Mouse (Mus musculus): ENCODE data around the gene Dnase1l3. TPM values are rescaled to one million over a fixed set of nuclear protein-coding genes. Genes with fewer than 3 reads are reported as not detected.

Gene Dnase1l3
- polyA plus RNA-seq, 2 experiments: 0.68 to 2.1 TPM

- no peaks in the 10 kb centered on the region for H3K36me3 ChIP-seq (replicated peaks; ENCODE audit: control insufficient read depth, insufficient read depth, low read depth)
- DNase-seq (ENCODE audit: low read depth in 3 of 3, low spot score in 3 of 3): peak in 2 of 3 experiments; percentile 20 to 42
- no peak for TF ChIP-seq CTCF (IDR thresholded peaks at IDR 0.05; ENCODE audit: low read depth)
- TF ChIP-seq EP300 (IDR thresholded peaks at IDR 0.05; ENCODE audit: low read depth): no peak
- peak overlapping the region; percentile 30; the same call in 1 of the 2 replicates for H3K4me2 ChIP-seq (ENCODE audit: low read depth)
- 56% methylated on average over 6 of the region's 6 CpGs for WGBS (ENCODE audit: insufficient replicate concordance)
- ATAC-seq (ENCODE audit: insufficient read depth): peak; percentile 77
- H3K9me3 ChIP-seq (ENCODE audit: control insufficient read depth, low read length): no peaks in the 10 kb centered on the region
- no peaks in the 10 kb centered on the region for H3K27me3 ChIP-seq (ENCODE audit: control insufficient read depth, insufficient read depth, low read length)
- no peak overlapping the region for H3K9ac ChIP-seq (replicated peaks)
- H3K27ac ChIP-seq: no peak overlapping the region
- peaks cover 0 to 16% of the 10 kb centered on the region in 2 experiments; a peak in 2 of 4 replicates for H3K4me1 ChIP-seq (replicated peaks; ENCODE audit: control insufficient read depth in 2 of 2, insufficient read depth in 2 of 2, low read length in 1 of 2)
- H3K4me3 ChIP-seq (ENCODE audit: insufficient read depth in 1 of 2, low read depth in 2 of 2, low read length in 2 of 2): no peak overlapping the region
These were observed 21.9 kb upstream of the Dnase1l3 start for GRCm38 (mm10) chr14:8016276-8016675.

GRCm38 (mm10) chr14:8015756-8016155 is 21.4 kb upstream of the Dnase1l3 start:
- no peaks in the 10 kb centered on the region for H3K9me3 ChIP-seq (ENCODE audit: control insufficient read depth, low read length)
- no peaks in the 10 kb centered on the region for H3K36me3 ChIP-seq (replicated peaks; ENCODE audit: control insufficient read depth, insufficient read depth, low read depth)
- ATAC-seq (ENCODE audit: insufficient read depth): no peak
- no peak overlapping the region for H3K27ac ChIP-seq
- no peak overlapping the region for H3K9ac ChIP-seq (replicated peaks)
- 87% methylated on average over 6 of the region's 6 CpGs for WGBS (ENCODE audit: insufficient replicate concordance)
- H3K4me1 ChIP-seq (replicated peaks; ENCODE audit: control insufficient read depth in 2 of 2, insufficient read depth in 2 of 2, low read length in 1 of 2): peaks cover 0 to 16% of the 10 kb centered on the region in 2 experiments; a peak in 2 of 4 replicates
- H3K4me3 ChIP-seq (ENCODE audit: insufficient read depth in 1 of 2, low read depth in 2 of 2, low read length in 2 of 2): no peak overlapping the region
- no peak overlapping the region for H3K4me2 ChIP-seq (ENCODE audit: low read depth)
- TF ChIP-seq CTCF (IDR thresholded peaks at IDR 0.05; ENCODE audit: low read depth) (no peak), EP300 (IDR thresholded peaks at IDR 0.05; ENCODE audit: low read depth) (no peak)
- no peaks in the 10 kb centered on the region for H3K27me3 ChIP-seq (ENCODE audit: control insufficient read depth, insufficient read depth, low read length)
- no peak for DNase-seq (ENCODE audit: low read depth in 3 of 3, low spot score in 3 of 3)

- TF ChIP-seq CTCF (IDR thresholded peaks at IDR 0.05; ENCODE audit: low read depth) (no peak), EP300 (IDR thresholded peaks at IDR 0.05; ENCODE audit: low read depth) (no peak)
- Histone ChIP-seq H3K4me1 (replicated peaks; ENCODE audit: control insufficient read depth in 2 of 2, insufficient read depth in 2 of 2, low read length in 1 of 2) (peaks cover 0 to 11% of the 10 kb centered on the region in 2 experiments; a peak in 2 of 4 replicates), H3K36me3 (replicated peaks; ENCODE audit: control insufficient read depth, insufficient read depth, low read depth) (no peaks in the 10 kb centered on the region), H3K4me2 (ENCODE audit: low read depth) (no peak overlapping the region), H3K9ac (replicated peaks) (no peak overlapping the region), H3K9me3 (ENCODE audit: control insufficient read depth, low read length) (no peaks in the 10 kb centered on the region), H3K27ac (no peak overlapping the region), H3K4me3 (ENCODE audit: insufficient read depth in 1 of 2, low read depth in 2 of 2, low read length in 2 of 2) (no peak overlapping the region), H3K27me3 (ENCODE audit: control insufficient read depth, insufficient read depth, low read length) (no peaks in the 10 kb centered on the region)
- ATAC-seq (ENCODE audit: insufficient read depth): no peak
- WGBS (ENCODE audit: insufficient replicate concordance): 57% methylated on average over 6 of the region's 6 CpGs
- DNase-seq (ENCODE audit: low read depth in 3 of 3, low spot score in 3 of 3): no peak
These were observed 17.6 kb upstream of the Dnase1l3 start for GRCm38 (mm10) chr14:8011938-8012337.

GRCm38 (mm10) chr14:8011297-8011696 is 16.9 kb upstream of the Dnase1l3 start:
- no peaks in the 10 kb centered on the region for H3K27me3 ChIP-seq (ENCODE audit: control insufficient read depth, insufficient read depth, low read length)
- TF ChIP-seq CTCF (IDR thresholded peaks at IDR 0.05; ENCODE audit: low read depth) (no peak), EP300 (IDR thresholded peaks at IDR 0.05; ENCODE audit: low read depth) (no peak)
- H3K4me3 ChIP-seq (ENCODE audit: insufficient read depth in 1 of 2, low read depth in 2 of 2, low read length in 2 of 2): no peak overlapping the region
- H3K4me2 ChIP-seq (ENCODE audit: low read depth): no peak overlapping the region
- H3K27ac ChIP-seq: no peak overlapping the region
- H3K9ac ChIP-seq (replicated peaks): no peak overlapping the region
- no peak for ATAC-seq (ENCODE audit: insufficient read depth)
- no peaks in the 10 kb centered on the region for H3K36me3 ChIP-seq (replicated peaks; ENCODE audit: control insufficient read depth, insufficient read depth, low read depth)
- peaks cover 0 to 11% of the 10 kb centered on the region in 2 experiments; a peak in 2 of 4 replicates for H3K4me1 ChIP-seq (replicated peaks; ENCODE audit: control insufficient read depth in 2 of 2, insufficient read depth in 2 of 2, low read length in 1 of 2)
- no peak for DNase-seq (ENCODE audit: low read depth in 3 of 3, low spot score in 3 of 3)
- WGBS (ENCODE audit: insufficient replicate concordance): 45% methylated on average over 2 of the region's 2 CpGs
- no peaks in the 10 kb centered on the region for H3K9me3 ChIP-seq (ENCODE audit: control insufficient read depth, low read length)

- Histone ChIP-seq H3K27me3 (ENCODE audit: control insufficient read depth, insufficient read depth, low read length) (peaks cover 10% of the 10 kb centered on the region), H3K4me3 (ENCODE audit: insufficient read depth in 1 of 2, low read depth in 2 of 2, low read length in 2 of 2) (no peak overlapping the region), H3K4me2 (ENCODE audit: low read depth) (no peak overlapping the region), H3K9me3 (ENCODE audit: control insufficient read depth, low read length) (no peaks in the 10 kb centered on the region), H3K4me1 (replicated peaks; ENCODE audit: control insufficient read depth in 2 of 2, insufficient read depth in 2 of 2, low read length in 1 of 2) (peaks cover 0 to 7% of the 10 kb centered on the region in 2 experiments; a peak in 2 of 4 replicates), H3K27ac (no peak overlapping the region), H3K9ac (replicated peaks) (no peak overlapping the region), H3K36me3 (replicated peaks; ENCODE audit: control insufficient read depth, insufficient read depth, low read depth) (no peaks in the 10 kb centered on the region)
- DNase-seq (ENCODE audit: low read depth in 3 of 3, low spot score in 3 of 3): no peak
- 61% methylated on average over 10 of the region's 10 CpGs for WGBS (ENCODE audit: insufficient replicate concordance)
- no peak for ATAC-seq (ENCODE audit: insufficient read depth)
- TF ChIP-seq EP300 (IDR thresholded peaks at IDR 0.05; ENCODE audit: low read depth) (no peak), CTCF (IDR thresholded peaks at IDR 0.05; ENCODE audit: low read depth) (no peak)
These were observed 13.6 kb upstream of the Dnase1l3 start for GRCm38 (mm10) chr14:8007923-8008322.
